Mouse (Mus musculus) heart, adult 2 months (tissue): ENCODE results near the gene Lrig3.

Source experiments
- CTCF ChIP-seq: fragments of 200-600 bp; IDR thresholded peaks from 2 replicates; pipeline ENCODE4 v1.8.1; 2022; ENCODE audit warnings: antibody characterized with exemption, mild to moderate bottlenecking, moderate library complexity
- EP300 ChIP-seq: fragments of 200-500 bp; IDR thresholded peaks from 2 replicates; pipeline ENCODE4 v1.6.1; 2011; ENCODE audit warnings: low read depth, low read length, control low read depth; ENCODE audit not compliant: insufficient read depth

- TF ChIP-seq EP300 (no peak), CTCF (no peak)
Observed at GRCm38 (mm10) chr10:125933388-125933787, 32.6 kb upstream of the Lrig3 start.
